Mouse (Mus musculus): Measurements from ENCODE around the gene Vav1.

The Vav1 gene

GRCm38 (mm10) chr17:57341568-57341967 is 62.7 kb downstream of the Vav1 start:
- DNase-seq, result no peak

- no peak for DNase-seq
These were observed 65.3 kb downstream of the Vav1 start for GRCm38 (mm10) chr17:57344029-57344707.

- no peak for DNase-seq
These were observed 68.1 kb downstream of the Vav1 start for GRCm38 (mm10) chr17:57347017-57347416.

GRCm38 (mm10) chr17:57347781-57348180 is 68.9 kb downstream of the Vav1 start:
- no peak for DNase-seq

GRCm38 (mm10) chr17:57349067-57349466 is 70.2 kb downstream of the Vav1 start:
- no peak for DNase-seq

- DNase-seq, result no peak
These were observed 71.3 kb downstream of the Vav1 start for GRCm38 (mm10) chr17:57350212-57350611.

GRCm38 (mm10) chr17:57351107-57351506 is 72.2 kb downstream of the Vav1 start:
- no peak for DNase-seq

- DNase-seq, result no peak
These were observed 79.5 kb downstream of the Vav1 start, which contains the start of gene Adgre1 for GRCm38 (mm10) chr17:57358441-57358840. Adgre1 (plus strand) TSS chr17:57358691.

- no peak for DNase-seq
These were observed 80.8 kb downstream of the Vav1 start for GRCm38 (mm10) chr17:57359485-57360241.

All from kidney, postnatal 4 days (tissue).